28 mouse cellular contexts compared by ENCODE assay signal in the genomic region with DNA sequence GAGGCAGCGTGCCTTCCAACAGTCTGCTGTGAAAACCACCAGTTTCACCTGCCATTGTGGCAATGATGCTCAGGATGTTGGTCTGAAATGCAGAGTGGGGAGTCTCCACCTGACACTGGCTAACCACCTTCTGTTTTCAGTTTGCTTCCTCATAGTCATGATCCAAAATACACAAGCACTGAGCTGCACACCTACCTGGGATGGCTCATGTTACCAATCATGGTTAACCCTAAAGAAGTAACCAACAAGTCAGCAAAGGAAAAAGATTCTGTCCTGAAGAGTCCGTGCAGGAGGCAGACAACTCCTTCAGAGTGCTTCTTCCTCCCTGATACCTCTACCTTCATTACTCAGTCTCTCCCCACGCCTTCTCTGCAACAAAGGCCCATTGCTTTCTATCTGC.
A peak's percentile ranks its signal among the peaks of the same experiment; 100 is the strongest.
DNase-seq lines count a peak whose midpoint lies in the region; ATAC-seq lines count a peak whose summit lies in the region.
"Had no signal": no experiment of that assay in that cellular context is flagged by ENCODE, and none has a peak within 500 bp of the region (broad histone marks: within the 10 kb centered on the region; RNA-seq: fewer than 3 reads in every experiment).

No protein-coding gene starts in this region.

- peaks cover 12% of the 10 kb centered on the region; the same call in 1 of the 2 replicates for H3K36me3 ChIP-seq in intestine, embryonic 14.5 days (ENCODE audit: control insufficient read depth, insufficient read depth, low read length)
- H3K36me3 ChIP-seq in intestine, embryonic 16.5 days (ENCODE audit: control insufficient read depth, insufficient read depth, low read length): 0 out of 2 replicates have a peak, but pooled peaks cover under 1% of the 10 kb centered on the region
- peaks cover 28% of the 10 kb centered on the region for H3K36me3 ChIP-seq in midbrain, embryonic 10.5 days
- H3K36me3 ChIP-seq in midbrain, embryonic 13.5 days: no peaks in the 10 kb centered on the region
- 0 out of 2 replicates have a peak, but pooled peaks cover 3% of the 10 kb centered on the region for H3K36me3 ChIP-seq in stomach, embryonic 16.5 days (ENCODE audit: control insufficient read depth, insufficient read depth, low read length)
- H3K36me3 ChIP-seq in neural tube, embryonic 15.5 days: no peaks in the 10 kb centered on the region
- H3K36me3 ChIP-seq: heart, embryonic 15.5 days had no signal

- no peak for DNase-seq in intestine, embryonic 14.5 days (ENCODE audit: low spot score)
- DNase-seq in midbrain, embryonic 10.5 days (ENCODE audit: low spot score): no peak
- peak; percentile 7 for DNase-seq in induced T-regulatory cell, adult 2 months (ENCODE audit: low read depth)
- no peak for DNase-seq in layer of hippocampus, postnatal 10 days (ENCODE audit: low spot score in 2 of 2)
- DNase-seq: adrenal gland, postnatal 14 days; cerebellum, adult 8-10 months; cerebellum, postnatal 36 days; embryo, embryonic 11 days; forebrain, postnatal 0 days; gastrocnemius, postnatal 36 days; heart, postnatal 36 days; kidney, adult 11 months; layer of hippocampus, adult 9-11 months; liver; liver, postnatal 0 days; lung, postnatal 36 days; right cerebral cortex, postnatal 14 days; spleen, adult 18-20 months; thymus, adult 18-20 months; thymus, postnatal 36 days had no signal

- peaks cover 36% of the 10 kb centered on the region for H3K4me1 ChIP-seq in intestine, embryonic 14.5 days (replicated peaks; ENCODE audit: control insufficient read depth, insufficient read depth, low read length)
- peaks cover 40% of the 10 kb centered on the region for H3K4me1 ChIP-seq in intestine, embryonic 16.5 days (ENCODE audit: control insufficient read depth, insufficient read depth, low read length)
- peaks cover 48% of the 10 kb centered on the region for H3K4me1 ChIP-seq in midbrain, embryonic 10.5 days
- peaks cover 26% of the 10 kb centered on the region for H3K4me1 ChIP-seq in midbrain, embryonic 13.5 days (replicated peaks)
- peaks cover 44% of the 10 kb centered on the region for H3K4me1 ChIP-seq in stomach, embryonic 16.5 days (ENCODE audit: control insufficient read depth, insufficient read depth, low read length)
- H3K4me1 ChIP-seq in neural tube, embryonic 15.5 days: peaks cover 18% of the 10 kb centered on the region

- no peak for ATAC-seq in intestine, embryonic 14.5 days (replicated peaks; ENCODE audit: low FRiP score, low TSS enrichment, low read depth)
- no peak for ATAC-seq in intestine, embryonic 16.5 days
- ATAC-seq in midbrain, embryonic 13.5 days: no peak
- ATAC-seq in stomach, embryonic 16.5 days (ENCODE audit: insufficient read depth, low FRiP score): no peak
- ATAC-seq in neural tube, embryonic 15.5 days (ENCODE audit: low FRiP score): no peak
- ATAC-seq: forebrain, postnatal 0 days; liver, postnatal 0 days had no signal

- WGBS in intestine, embryonic 14.5 days: 73% methylated on average over 3 of the region's 3 CpGs
- WGBS in intestine, embryonic 16.5 days: 74% methylated on average over 3 of the region's 3 CpGs
- 78% methylated on average over 3 of the region's 3 CpGs for WGBS in midbrain, embryonic 10.5 days
- WGBS in midbrain, embryonic 13.5 days: 79% methylated on average over 3 of the region's 3 CpGs
- WGBS in stomach, embryonic 16.5 days: 72% methylated on average over 3 of the region's 3 CpGs
- 73% methylated on average over 3 of the region's 3 CpGs for WGBS in neural tube, embryonic 15.5 days

- peak overlapping the region; percentile 74 for H3K4me2 ChIP-seq in intestine, embryonic 14.5 days (ENCODE audit: low read length)
- H3K4me2 ChIP-seq in intestine, embryonic 16.5 days (ENCODE audit: low read depth, low read length): no peak overlapping the region
- H3K4me2 ChIP-seq in midbrain, embryonic 13.5 days (replicated peaks): no peak overlapping the region
- no peak overlapping the region; the same call in 1 of the 2 replicates for H3K4me2 ChIP-seq in stomach, embryonic 16.5 days (ENCODE audit: low read depth, low read length)
- H3K4me2 ChIP-seq in neural tube, embryonic 15.5 days: no peak overlapping the region
- H3K4me2 ChIP-seq: heart, embryonic 15.5 days; hindbrain, embryonic 14.5 days had no signal

- no peak overlapping the region for H3K27ac ChIP-seq in intestine, embryonic 14.5 days (ENCODE audit: low read depth)
- no peak overlapping the region for H3K27ac ChIP-seq in intestine, embryonic 16.5 days (ENCODE audit: low read length)
- 0 out of 2 replicates have a peak overlapping the region, but pooled peaks have one; percentile 14 for H3K27ac ChIP-seq in midbrain, embryonic 10.5 days (replicated peaks)
- H3K27ac ChIP-seq in midbrain, embryonic 13.5 days: no peak overlapping the region
- H3K27ac ChIP-seq in stomach, embryonic 16.5 days (ENCODE audit: low read length): 0 out of 2 replicates have a peak overlapping the region, but pooled peaks have one; percentile 3
- no peak overlapping the region for H3K27ac ChIP-seq in neural tube, embryonic 15.5 days (replicated peaks)
- H3K27ac ChIP-seq: heart, embryonic 15.5 days; hindbrain, embryonic 14.5 days; kidney, postnatal 0 days; limb, embryonic 10.5 days had no signal

- H3K27me3 ChIP-seq in intestine, embryonic 14.5 days (replicated peaks; ENCODE audit: control insufficient read depth, insufficient read depth, low read length): no peaks in the 10 kb centered on the region
- H3K27me3 ChIP-seq in intestine, embryonic 16.5 days (replicated peaks; ENCODE audit: control insufficient read depth, insufficient read depth, low read length): no peaks in the 10 kb centered on the region
- no peaks in the 10 kb centered on the region for H3K27me3 ChIP-seq in midbrain, embryonic 10.5 days (ENCODE audit: low read depth, poor library complexity, severe bottlenecking)
- H3K27me3 ChIP-seq in midbrain, embryonic 13.5 days: no peaks in the 10 kb centered on the region
- H3K27me3 ChIP-seq in stomach, embryonic 16.5 days (ENCODE audit: control insufficient read depth, insufficient read depth, low read length): no peaks in the 10 kb centered on the region
- H3K27me3 ChIP-seq in neural tube, embryonic 15.5 days (replicated peaks): no peaks in the 10 kb centered on the region
- H3K27me3 ChIP-seq: heart, embryonic 15.5 days had no signal

- H3K9me3 ChIP-seq in intestine, embryonic 14.5 days (ENCODE audit: control insufficient read depth, low read length): no peaks in the 10 kb centered on the region
- H3K9me3 ChIP-seq in intestine, embryonic 16.5 days (ENCODE audit: control insufficient read depth, low read length): no peaks in the 10 kb centered on the region
- H3K9me3 ChIP-seq in midbrain, embryonic 10.5 days (replicated peaks): no peaks in the 10 kb centered on the region
- H3K9me3 ChIP-seq in midbrain, embryonic 13.5 days: no peaks in the 10 kb centered on the region
- H3K9me3 ChIP-seq in stomach, embryonic 16.5 days (replicated peaks; ENCODE audit: control insufficient read depth, low read length): no peaks in the 10 kb centered on the region
- H3K9me3 ChIP-seq in neural tube, embryonic 15.5 days (replicated peaks): no peaks in the 10 kb centered on the region
- H3K9me3 ChIP-seq: heart, embryonic 15.5 days; limb, embryonic 10.5 days had no signal

- H3K4me3 ChIP-seq in intestine, embryonic 14.5 days (ENCODE audit: low read depth, low read length): no peak overlapping the region
- no peak overlapping the region for H3K4me3 ChIP-seq in intestine, embryonic 16.5 days (ENCODE audit: low read length)
- no peak overlapping the region for H3K4me3 ChIP-seq in midbrain, embryonic 10.5 days
- H3K4me3 ChIP-seq in midbrain, embryonic 13.5 days (replicated peaks): no peak overlapping the region
- no peak overlapping the region for H3K4me3 ChIP-seq in stomach, embryonic 16.5 days (replicated peaks; ENCODE audit: low read length)
- no peak overlapping the region for H3K4me3 ChIP-seq in neural tube, embryonic 15.5 days (replicated peaks)
- H3K4me3 ChIP-seq: heart, embryonic 15.5 days; limb, embryonic 10.5 days had no signal

- no peak overlapping the region for H3K9ac ChIP-seq in intestine, embryonic 14.5 days (ENCODE audit: low read length)
- H3K9ac ChIP-seq in intestine, embryonic 16.5 days (ENCODE audit: low read depth, low read length): no peak overlapping the region
- no peak overlapping the region for H3K9ac ChIP-seq in midbrain, embryonic 13.5 days (replicated peaks)
- H3K9ac ChIP-seq in stomach, embryonic 16.5 days (ENCODE audit: low read length): no peak overlapping the region
- no peak overlapping the region for H3K9ac ChIP-seq in neural tube, embryonic 15.5 days (replicated peaks)
- H3K9ac ChIP-seq: forebrain, postnatal 0 days; heart, embryonic 15.5 days; hindbrain, embryonic 14.5 days; liver, postnatal 0 days had no signal

Comparison
In these comparisons a context has a peak if more than half of its experiments do, and no peak if none do; other contexts are left out.
1. H3K27ac ChIP-seq: peak in midbrain, embryonic 10.5 days (single experiment) and stomach, embryonic 16.5 days (single experiment); none in intestine, embryonic 14.5 days (single experiment), intestine, embryonic 16.5 days (single experiment), midbrain, embryonic 13.5 days (single experiment) and neural tube, embryonic 15.5 days (single experiment).